Mouse (Mus musculus) stomach, embryonic 16.5 days (tissue): Measurements from ENCODE around the gene Hyal4. TPM values are rescaled to one million over a fixed set of nuclear protein-coding genes. Genes with fewer than 3 reads are reported as not detected.

Source experiments
- ATAC-seq: fragments of 200-750 bp; cut with Nextera tagmentation; 2 replicates; pipeline ENCODE4 v1.8.0; 2017; ENCODE audit warnings: moderate number of reproducible peaks, moderate TSS enrichment; ENCODE audit not compliant: insufficient read depth, low FRiP score
- H3K27ac ChIP-seq: fragments of 300-500 bp; sonication (generic); 2 replicates; pipeline ENCODE4 v1.5.1; 2014; ENCODE audit warnings: low read length
- H3K27me3 ChIP-seq: fragments of 300-500 bp; sonication (generic); 2 replicates; pipeline ENCODE4 v1.6.1; 2014; ENCODE audit warnings: low read length, control low read depth, mixed read lengths; ENCODE audit not compliant: control insufficient read depth, insufficient read depth
- H3K36me3 ChIP-seq: fragments of 300-500 bp; sonication (generic); 2 replicates; pipeline ENCODE4 v1.6.1; 2014; ENCODE audit warnings: low read length; ENCODE audit not compliant: control insufficient read depth, insufficient read depth
- H3K4me1 ChIP-seq: fragments of 300-500 bp; sonication (generic); 2 replicates; pipeline ENCODE4 v1.6.1; 2014; ENCODE audit warnings: low read length, control low read depth, mixed read lengths; ENCODE audit not compliant: control insufficient read depth, insufficient read depth
- H3K4me2 ChIP-seq: fragments of 300-500 bp; sonication (generic); 2 replicates; pipeline ENCODE4 v1.6.1; 2014; ENCODE audit warnings: low read depth, low read length, mixed read lengths
- H3K4me3 ChIP-seq: fragments of 300-500 bp; sonication (generic); replicated peaks from 2 replicates; pipeline ENCODE4 v1.5.1; 2014; ENCODE audit warnings: mild to moderate bottlenecking, low read length
- H3K9ac ChIP-seq: fragments of 300-500 bp; sonication (generic); 2 replicates; pipeline ENCODE4 v1.6.1; 2014; ENCODE audit warnings: low read length
- H3K9me3 ChIP-seq: fragments of 300-500 bp; sonication (generic); replicated peaks from 2 replicates; pipeline ENCODE4 v1.6.1; 2016; ENCODE audit warnings: low read length, control low read depth; ENCODE audit not compliant: control insufficient read depth
- WGBS: fragments of 180-500 bp; shearing (Covaris S2); extraction: QIAGEN DNeasy Blood & Tissue Kit; methylation state at CpG from one replicate; pipeline ENCODE4 v1.1.7; 2014; 5-methylcytosine and 5-hydroxymethylcytosine counted together
- polyA plus RNA-seq: library from polyadenylated mRNA; unstranded; fragments of >200 nt; fragmentation: Nextera tagmentation; extraction: Ambion mirVana; gene quantifications from 2 replicates; pipeline ENCODE4 v1.2.1, GENCODE M21; 2015

Hyal4 gene
- polyA plus RNA-seq, 1 experiment from 2014 or later = not detected

DNA sequence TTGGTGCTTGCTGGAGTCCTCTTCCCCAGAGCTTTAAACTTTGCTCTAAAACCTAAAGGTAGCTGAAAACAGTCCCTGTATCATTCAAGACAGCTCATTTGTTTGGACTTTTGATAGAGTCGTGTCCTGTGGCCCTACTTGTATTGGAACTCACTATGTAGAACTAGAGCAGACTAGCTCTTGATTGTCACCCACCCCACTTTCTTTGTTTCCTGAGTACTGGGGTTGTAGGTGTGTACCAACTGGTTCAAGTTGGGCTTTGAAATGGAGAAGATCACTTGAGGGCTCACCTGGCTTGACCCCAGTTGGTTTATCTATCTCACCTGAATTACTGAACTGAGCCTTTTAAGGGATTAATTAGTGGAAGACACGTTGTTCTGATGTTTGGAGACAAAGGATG, 31.1 kb downstream of the Hyal4 start:
- WGBS = 54% methylated on average over 2 of the region's 2 CpGs
- no peak overlapping the region for H3K4me3 ChIP-seq
- no peaks in the 10 kb centered on the region for H3K27me3 ChIP-seq
- ATAC-seq = no peak
- no peak overlapping the region for H3K27ac ChIP-seq
- no peaks in the 10 kb centered on the region for H3K36me3 ChIP-seq
- H3K9me3 ChIP-seq = no peaks in the 10 kb centered on the region
- no peak overlapping the region for H3K4me2 ChIP-seq
- no peaks in the 10 kb centered on the region for H3K4me1 ChIP-seq
- no peak overlapping the region for H3K9ac ChIP-seq

DNA sequence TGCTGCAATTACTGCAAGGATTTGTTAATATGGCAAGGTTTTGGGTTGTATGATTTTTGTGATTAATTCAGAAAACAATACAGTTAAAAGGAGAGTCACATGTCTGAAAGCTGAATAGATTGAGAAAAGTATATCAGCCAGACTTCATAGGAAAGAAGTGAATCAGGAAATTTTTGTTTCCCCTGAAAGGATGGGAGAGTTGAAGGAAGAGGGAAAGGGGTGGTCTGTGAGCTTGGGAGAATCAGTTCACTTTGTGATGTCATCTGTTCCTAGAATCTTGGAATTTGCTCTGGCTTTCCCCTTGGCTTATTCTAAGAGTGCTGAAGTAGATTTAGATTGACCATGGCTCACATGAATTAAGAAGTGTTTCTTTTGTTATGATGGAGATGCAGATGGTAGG, 42.8 kb downstream of the Hyal4 start, which contains the start of gene Spam1:
Gene Spam1 (plus strand): TSS at position 301 of the 400 bp plus-strand sequence.
- Histone ChIP-seq H3K4me3 (no peak within 1 kb of the TSS), H3K9me3 (no peaks in the 10 kb centered on the region), H3K27ac (no peak within 1 kb of the TSS), H3K36me3 (no peaks in the 10 kb centered on the region), H3K9ac (no peak within 1 kb of the TSS), H3K4me1 (no peaks in the 10 kb centered on the region), H3K27me3 (no peaks in the 10 kb centered on the region), H3K4me2 (no peak within 1 kb of the TSS)
- no peak for ATAC-seq

Other genes starting within 250 kb of the Hyal4 start
- gene Iqub, start 233.3 kb upstream of the Hyal4 start, polyA plus RNA-seq = 0.06 TPM in 1 of 2 replicates, not detected in the other
- 320 and 383 TPM in 2 replicates for gene Ndufa5, start 220.3 kb upstream of the Hyal4 start, polyA plus RNA-seq
- 0.10 TPM in 1 of 2 replicates, not detected in the other for gene Asb15, start 220.2 kb upstream of the Hyal4 start, polyA plus RNA-seq
- 0.30 and 1.9 TPM in 2 replicates for gene Lmod2, start 150.6 kb upstream of the Hyal4 start, polyA plus RNA-seq
- gene Wasl, start 83.3 kb upstream of the Hyal4 start, polyA plus RNA-seq = 54.3 and 55.5 TPM in 2 replicates
- gene Hyal6, start 15.1 kb upstream of the Hyal4 start, polyA plus RNA-seq = not detected in 2 replicates
- gene Spam1, start 42.9 kb downstream of the Hyal4 start, polyA plus RNA-seq = not detected in 2 replicates
- 1.1 and 2.0 TPM in 2 replicates for gene Hyal5, start 109.7 kb downstream of the Hyal4 start, polyA plus RNA-seq
- gene Tmem229a, start 208.0 kb downstream of the Hyal4 start, polyA plus RNA-seq = 1.2 and 1.4 TPM in 2 replicates